Mouse (Mus musculus): Measurements from ENCODE around the gene Mrpl14. TPM values are rescaled to one million over a fixed set of nuclear protein-coding genes. Genes with fewer than 3 reads are reported as not detected.

Mrpl14 gene
- polyA plus RNA-seq, 1 experiment from 2014 or later, result 163 TPM

GRCm38 (mm10) chr17:45730696-45731095 lies 44.6 kb downstream of the Mrpl14 start:
- no peak overlapping the region for H3K27ac ChIP-seq (replicated peaks)
- H3K9me3 ChIP-seq (ENCODE audit: control insufficient read depth, low read length), result no peaks in the 10 kb centered on the region
- WGBS, result 90% methylated on average over 4 of the region's 4 CpGs
- H3K9ac ChIP-seq (ENCODE audit: low read length), result no peak overlapping the region
- H3K4me2 ChIP-seq (replicated peaks; ENCODE audit: low read depth), result no peak overlapping the region
- no peak for DNase-seq (ENCODE audit: low spot score)
- peaks cover 4% of the 10 kb centered on the region for H3K4me1 ChIP-seq (replicated peaks; ENCODE audit: control insufficient read depth, insufficient read depth)
- no peak overlapping the region for H3K4me3 ChIP-seq (ENCODE audit: low read depth, low read length)
- ATAC-seq (ENCODE audit: low FRiP score, low TSS enrichment), result no peak
- TF ChIP-seq EP300 (optimal IDR thresholded peaks at IDR 0.05) (no peak), CTCF (IDR thresholded peaks at IDR 0.05; ENCODE audit: low read depth) (no peak)
- H3K27me3 ChIP-seq (ENCODE audit: control insufficient read depth, insufficient read depth, low read length), result no peaks in the 10 kb centered on the region
- no peaks in the 10 kb centered on the region for H3K36me3 ChIP-seq (ENCODE audit: control insufficient read depth, insufficient read depth, low read length)

- no peak overlapping the region for H3K4me2 ChIP-seq (replicated peaks; ENCODE audit: low read depth)
- H3K9me3 ChIP-seq (ENCODE audit: control insufficient read depth, low read length), result no peaks in the 10 kb centered on the region
- no peak overlapping the region for H3K9ac ChIP-seq (ENCODE audit: low read length)
- no peak overlapping the region for H3K4me3 ChIP-seq (ENCODE audit: low read depth, low read length)
- 20% methylated on average over 9 of the region's 9 CpGs for WGBS
- DNase-seq (ENCODE audit: low spot score) (peak; percentile 86), ATAC-seq (ENCODE audit: low FRiP score, low TSS enrichment) (no peak)
- H3K27me3 ChIP-seq (ENCODE audit: control insufficient read depth, insufficient read depth, low read length), result no peaks in the 10 kb centered on the region
- H3K27ac ChIP-seq (replicated peaks), result no peak overlapping the region
- TF ChIP-seq CTCF (IDR thresholded peaks at IDR 0.05; ENCODE audit: low read depth) (peak; percentile 96), EP300 (optimal IDR thresholded peaks at IDR 0.05) (no peak)
- H3K36me3 ChIP-seq (ENCODE audit: control insufficient read depth, insufficient read depth, low read length), result no peaks in the 10 kb centered on the region
- H3K4me1 ChIP-seq (replicated peaks; ENCODE audit: control insufficient read depth, insufficient read depth), result peaks cover 4% of the 10 kb centered on the region
Observed at GRCm38 (mm10) chr17:45731172-45731864, 45.2 kb downstream of the Mrpl14 start.

- Histone ChIP-seq H3K9me3 (ENCODE audit: control insufficient read depth, low read length) (no peaks in the 10 kb centered on the region), H3K27ac (replicated peaks) (no peak overlapping the region), H3K36me3 (ENCODE audit: control insufficient read depth, insufficient read depth, low read length) (no peaks in the 10 kb centered on the region), H3K9ac (ENCODE audit: low read length) (no peak overlapping the region), H3K4me3 (ENCODE audit: low read depth, low read length) (peak overlapping the region; percentile 33; the same call in 1 of the 2 replicates), H3K4me1 (replicated peaks; ENCODE audit: control insufficient read depth, insufficient read depth) (peaks cover 4% of the 10 kb centered on the region), H3K27me3 (ENCODE audit: control insufficient read depth, insufficient read depth, low read length) (no peaks in the 10 kb centered on the region), H3K4me2 (replicated peaks; ENCODE audit: low read depth) (peak overlapping the region; percentile 68; the same call in 1 of the 2 replicates)
- 74% methylated on average over 18 of the region's 19 CpGs for WGBS
- no peak for TF ChIP-seq EP300 (optimal IDR thresholded peaks at IDR 0.05)
- no peak for TF ChIP-seq CTCF (IDR thresholded peaks at IDR 0.05; ENCODE audit: low read depth)
- no peak for DNase-seq (ENCODE audit: low spot score)
- ATAC-seq (ENCODE audit: low FRiP score, low TSS enrichment), result no peak
Observed at GRCm38 (mm10) chr17:45733038-45733734, 47.1 kb downstream of the Mrpl14 start.

- Histone ChIP-seq H3K27me3 (ENCODE audit: control insufficient read depth, insufficient read depth, low read length) (no peaks in the 10 kb centered on the region), H3K4me2 (replicated peaks; ENCODE audit: low read depth) (peak within 1 kb of the TSS; percentile 68), H3K36me3 (ENCODE audit: control insufficient read depth, insufficient read depth, low read length) (no peaks in the 10 kb centered on the region), H3K9me3 (ENCODE audit: control insufficient read depth, low read length) (no peaks in the 10 kb centered on the region), H3K9ac (ENCODE audit: low read length) (peak within 1 kb of the TSS; percentile 57), H3K4me3 (ENCODE audit: low read depth, low read length) (peak within 1 kb of the TSS; percentile 33), H3K4me1 (replicated peaks; ENCODE audit: control insufficient read depth, insufficient read depth) (peaks cover 4% of the 10 kb centered on the region), H3K27ac (replicated peaks) (no peak within 1 kb of the TSS)
- TF ChIP-seq EP300 (optimal IDR thresholded peaks at IDR 0.05) (no peak), CTCF (IDR thresholded peaks at IDR 0.05; ENCODE audit: low read depth) (no peak)
- WGBS, result 3% methylated on average over 35 of the region's 41 CpGs
- ATAC-seq (ENCODE audit: low FRiP score, low TSS enrichment) (no peak), DNase-seq (ENCODE audit: low spot score) (peak; percentile 70)
Observed at GRCm38 (mm10) chr17:45733735-45734301, 47.7 kb downstream of the Mrpl14 start, which contains the start of gene 1600014C23Rik. Gene 1600014C23Rik, minus strand, starts transcription at chr17:45733844.

GRCm38 (mm10) chr17:45734333-45734732 lies 48.2 kb downstream of the Mrpl14 start:
- Histone ChIP-seq H3K9ac (ENCODE audit: low read length) (peak overlapping the region; percentile 57; the same call in 1 of the 2 replicates), H3K27me3 (ENCODE audit: control insufficient read depth, insufficient read depth, low read length) (no peaks in the 10 kb centered on the region), H3K27ac (replicated peaks) (no peak overlapping the region), H3K4me3 (ENCODE audit: low read depth, low read length) (no peak overlapping the region; the same call in 1 of the 2 replicates), H3K9me3 (ENCODE audit: control insufficient read depth, low read length) (no peaks in the 10 kb centered on the region), H3K36me3 (ENCODE audit: control insufficient read depth, insufficient read depth, low read length) (no peaks in the 10 kb centered on the region), H3K4me1 (replicated peaks; ENCODE audit: control insufficient read depth, insufficient read depth) (peaks cover 4% of the 10 kb centered on the region), H3K4me2 (replicated peaks; ENCODE audit: low read depth) (peak overlapping the region; percentile 68)
- DNase-seq (ENCODE audit: low spot score) (no peak), ATAC-seq (ENCODE audit: low FRiP score, low TSS enrichment) (no peak)
- 42% methylated on average over 3 of the region's 3 CpGs for WGBS
- TF ChIP-seq EP300 (optimal IDR thresholded peaks at IDR 0.05), result no peak
